Mouse (Mus musculus): ENCODE data around the gene Atp6v0b. TPM values are rescaled to one million over a fixed set of nuclear protein-coding genes. Genes with fewer than 3 reads are reported as not detected.

Gene Atp6v0b
- total RNA-seq, 2 experiments from 2014 or later: 96.3 to 121 TPM

- no peak for DNase-seq
Measured at GRCm38 (mm10) chr4:117912131-117912561, 25.0 kb upstream of the Atp6v0b start.

GRCm38 (mm10) chr4:117908834-117909453 lies 21.8 kb upstream of the Atp6v0b start:
- peak in 1 of 2 experiments; percentile 18 for DNase-seq

- DNase-seq: no peak
Measured at GRCm38 (mm10) chr4:117906196-117906595, 19.1 kb upstream of the Atp6v0b start.

- DNase-seq: no peak
Measured at GRCm38 (mm10) chr4:117904761-117905160, 17.6 kb upstream of the Atp6v0b start.

GRCm38 (mm10) chr4:117904094-117904493 lies 17.0 kb upstream of the Atp6v0b start:
- no peak for DNase-seq

- DNase-seq: no peak
Measured at GRCm38 (mm10) chr4:117898111-117898510, 11.0 kb upstream of the Atp6v0b start.

GRCm38 (mm10) chr4:117896031-117896430 lies 8.9 kb upstream of the Atp6v0b start:
- DNase-seq: no peak

GRCm38 (mm10) chr4:117895339-117895738 lies 8.2 kb upstream of the Atp6v0b start:
- no peak for DNase-seq

GRCm38 (mm10) chr4:117894601-117895000 lies 7.5 kb upstream of the Atp6v0b start:
- DNase-seq: no peak

- DNase-seq: peak; percentile 38 to 74
Measured at GRCm38 (mm10) chr4:117893376-117893775, 6.2 kb upstream of the Atp6v0b start.

GRCm38 (mm10) chr4:117891738-117892161 lies 4.6 kb upstream of the Atp6v0b start, which contains the start of gene Dph2:
Dph2 (minus strand) TSS chr4:117892032.
- peak; percentile 91 to 93 for DNase-seq

GRCm38 (mm10) chr4:117890750-117891149 lies 3.6 kb upstream of the Atp6v0b start:
- DNase-seq: no peak

GRCm38 (mm10) chr4:117890031-117890430 lies 2.9 kb upstream of the Atp6v0b start:
- DNase-seq: no peak

GRCm38 (mm10) chr4:117889471-117889870 lies 2.3 kb upstream of the Atp6v0b start:
- DNase-seq: no peak

- DNase-seq: no peak
Measured at GRCm38 (mm10) chr4:117887920-117888319, 787 bp upstream of the Atp6v0b start.

- DNase-seq: peak; percentile 29 to 42
Measured at GRCm38 (mm10) chr4:117886644-117887043, 489 bp downstream of the Atp6v0b start.

GRCm38 (mm10) chr4:117885994-117886393 lies 1.1 kb downstream of the Atp6v0b start:
- no peak for DNase-seq

- DNase-seq: no peak
Measured at GRCm38 (mm10) chr4:117885093-117885492, 2.0 kb downstream of the Atp6v0b start.

- DNase-seq: no peak
Measured at GRCm38 (mm10) chr4:117884146-117884545, 3.0 kb downstream of the Atp6v0b start.

GRCm38 (mm10) chr4:117882701-117883691 lies 4.1 kb downstream of the Atp6v0b start, which contains the start of gene B4galt2:
B4galt2 (minus strand) TSS chr4:117883487.
- peak; percentile 50 to 53 for DNase-seq

GRCm38 (mm10) chr4:117878703-117879102 lies 8.4 kb downstream of the Atp6v0b start:
- no peak for DNase-seq

GRCm38 (mm10) chr4:117878301-117878700 lies 8.8 kb downstream of the Atp6v0b start:
- DNase-seq: no peak

- no peak for DNase-seq
Measured at GRCm38 (mm10) chr4:117873615-117874014, 13.5 kb downstream of the Atp6v0b start.
